Mouse (Mus musculus): ENCODE measurements around the gene Heatr1. TPM values are rescaled to one million over a fixed set of nuclear protein-coding genes. Genes with fewer than 3 reads are reported as not detected.

The Heatr1 gene
- total RNA-seq, 2 experiments from 2014 or later: 13.5 to 14.0 TPM

- peak overlapping the region; percentile 85 for H3K27ac ChIP-seq
- intact Hi-C loops (cut with DNase I): no loop called here
- no peak for TF ChIP-seq CTCF (IDR thresholded peaks at IDR 0.05)
These were observed 744 bp downstream of the Heatr1 start for GRCm38 (mm10) chr13:12395571-12395970.

GRCm38 (mm10) chr13:12408343-12409066 lies 13.7 kb downstream of the Heatr1 start:
- TF ChIP-seq CTCF (IDR thresholded peaks at IDR 0.05): no peak
- intact Hi-C loops (cut with DNase I): no loop called here
- no peak for DNase-seq
- H3K4me3 ChIP-seq: no peak overlapping the region
- peak overlapping the region; percentile 12; the same call in 1 of the 2 replicates for H3K27ac ChIP-seq

More at GRCm38 (mm10) chr13:12395571-12395970, 744 bp downstream of the Heatr1 start:
- H3K4me3 ChIP-seq: peak overlapping the region; percentile 100
- DNase-seq: no peak

DNA sequence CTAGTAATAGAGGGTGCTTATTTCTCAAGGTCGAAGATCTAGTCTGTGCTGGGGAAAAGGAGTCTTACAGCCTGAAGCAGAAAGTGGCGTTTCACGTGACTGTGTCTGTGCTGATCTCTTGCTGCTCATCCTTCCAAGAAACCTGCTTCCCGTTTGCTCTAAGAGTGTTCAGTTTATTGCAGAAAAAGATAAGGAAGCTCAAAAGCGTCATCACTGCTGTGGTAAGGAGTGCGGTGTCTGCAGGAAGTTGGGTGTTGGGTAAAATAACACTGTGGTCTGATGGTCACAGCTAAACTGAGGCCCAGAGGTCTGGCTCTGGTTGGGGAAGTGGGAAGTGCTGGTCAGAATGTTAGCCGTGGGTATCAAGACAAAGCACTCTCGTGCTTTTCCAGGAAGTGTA lies 17.2 kb downstream of the Heatr1 start:
- no peak for DNase-seq
- Histone ChIP-seq H3K4me3 (no peak overlapping the region), H3K27ac (no peak overlapping the region)
- no peak for TF ChIP-seq CTCF (IDR thresholded peaks at IDR 0.05)
- intact Hi-C loops (cut with DNase I): no loop called here

GRCm38 (mm10) chr13:12420596-12420995 lies 25.8 kb downstream of the Heatr1 start:
- no peak overlapping the region for H3K4me3 ChIP-seq
- intact Hi-C loops (cut with DNase I): no loop called here
- TF ChIP-seq CTCF (IDR thresholded peaks at IDR 0.05): no peak
- DNase-seq: no peak
- H3K27ac ChIP-seq: no peak overlapping the region

DNA sequence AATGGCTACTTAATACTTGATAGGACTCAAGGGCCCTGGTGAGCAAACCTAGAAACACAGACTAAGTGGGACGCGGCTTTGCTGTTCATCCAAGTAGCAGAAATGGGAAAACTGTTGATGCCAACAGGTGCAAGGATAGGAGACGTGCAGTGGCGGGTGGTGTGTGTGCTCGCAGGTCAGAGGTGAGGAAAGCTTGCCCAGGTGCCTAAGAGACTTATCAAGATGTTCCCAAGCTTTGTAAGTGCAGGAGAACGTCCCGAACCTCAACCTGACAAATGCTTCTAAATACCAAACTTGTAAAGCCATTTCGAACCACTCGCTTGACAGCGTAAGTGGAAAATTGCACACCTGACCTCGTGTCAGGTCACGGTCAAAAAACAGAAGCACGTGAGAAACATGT lies 33.7 kb downstream of the Heatr1 start:
- Histone ChIP-seq H3K27ac (no peak overlapping the region), H3K4me3 (no peak overlapping the region)
- no peak for DNase-seq
- intact Hi-C loops (cut with DNase I): no loop called here
- TF ChIP-seq CTCF (IDR thresholded peaks at IDR 0.05): no peak

- Histone ChIP-seq H3K4me3 (no peak overlapping the region), H3K27ac (no peak overlapping the region)
- DNase-seq: no peak
- TF ChIP-seq CTCF (IDR thresholded peaks at IDR 0.05): no peak
- intact Hi-C loops (cut with DNase I): no loop called here
These were observed 39.0 kb downstream of the Heatr1 start for GRCm38 (mm10) chr13:12433843-12434242.

DNA sequence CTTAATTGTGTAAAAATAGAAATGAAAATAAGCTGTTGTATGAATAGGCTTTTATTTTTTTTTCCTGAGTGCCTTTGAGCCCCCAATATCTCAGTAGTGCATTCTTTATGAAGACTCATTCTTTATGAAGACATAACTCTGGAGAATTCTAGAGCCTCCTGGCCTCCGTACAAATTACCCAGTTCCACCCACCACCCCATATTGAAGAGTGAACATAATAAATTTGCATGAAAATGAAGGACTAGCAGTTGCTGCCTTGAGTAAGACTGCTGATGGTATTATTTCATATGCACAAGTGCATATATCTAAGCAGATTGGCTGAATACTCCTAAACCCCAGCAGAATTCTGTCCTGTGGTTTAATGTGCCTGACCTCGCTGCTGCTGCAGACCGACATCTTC lies 44.8 kb downstream of the Heatr1 start:
- Histone ChIP-seq H3K4me3 (no peak overlapping the region), H3K27ac (no peak overlapping the region)
- intact Hi-C loops (cut with DNase I): loop anchor here (5.0 kb wide), 1 partner anchor 37 kb away; no protein-coding TSS in a partner anchor
- TF ChIP-seq CTCF (IDR thresholded peaks at IDR 0.05): no peak
- no peak for DNase-seq

DNA sequence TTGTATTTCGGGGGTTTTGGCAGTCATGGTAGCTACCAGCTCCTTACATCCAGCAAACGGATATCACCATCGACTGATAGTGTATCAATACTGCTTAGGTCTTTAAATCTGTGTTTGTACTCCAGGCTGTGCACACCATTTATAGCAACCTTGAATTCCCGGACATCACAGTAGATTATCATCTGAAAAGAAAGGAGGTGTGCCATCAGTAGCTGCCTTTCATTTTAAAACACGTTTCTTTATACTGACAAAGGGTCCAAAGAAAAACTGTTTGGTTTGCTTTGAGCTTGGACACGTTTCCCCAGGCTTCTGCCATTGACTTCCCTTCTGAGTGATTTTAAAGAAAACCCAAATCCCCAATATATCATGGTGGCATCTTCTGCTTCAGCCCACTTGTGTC lies 46.0 kb downstream of the Heatr1 start:
- Histone ChIP-seq H3K27ac (no peak overlapping the region), H3K4me3 (no peak overlapping the region)
- no peak for TF ChIP-seq CTCF (IDR thresholded peaks at IDR 0.05)
- intact Hi-C loops (cut with DNase I): no loop called here
- no peak for DNase-seq

DNA sequence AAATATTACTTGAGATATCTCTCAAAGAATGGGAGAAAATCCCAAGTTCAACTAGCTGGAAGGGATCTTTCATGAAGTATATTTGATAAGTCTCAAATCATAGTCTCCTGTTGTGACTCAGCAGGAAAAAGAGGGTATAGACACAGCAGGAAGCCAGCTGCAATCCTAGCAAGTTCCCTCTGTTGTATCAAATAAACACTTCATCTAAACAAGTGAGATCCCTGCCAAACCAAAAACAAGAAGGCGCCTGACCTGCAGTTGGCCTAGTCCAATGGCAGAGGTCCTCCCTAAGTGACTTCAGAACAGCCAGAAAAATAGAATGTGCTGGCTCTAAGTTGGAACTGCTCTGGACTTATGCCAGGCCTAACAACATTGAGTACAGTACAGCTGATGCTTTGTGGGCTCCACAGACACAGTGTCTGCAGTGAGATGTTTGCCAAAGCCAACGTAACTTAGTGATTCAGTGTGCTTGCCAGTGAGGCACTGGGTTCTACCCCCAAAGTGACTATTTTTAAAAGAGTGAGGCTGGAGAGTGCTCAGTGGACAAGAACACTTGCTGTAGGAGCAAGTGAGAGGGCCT lies 47.3 kb downstream of the Heatr1 start:
- no peak for TF ChIP-seq CTCF (IDR thresholded peaks at IDR 0.05)

DNA sequence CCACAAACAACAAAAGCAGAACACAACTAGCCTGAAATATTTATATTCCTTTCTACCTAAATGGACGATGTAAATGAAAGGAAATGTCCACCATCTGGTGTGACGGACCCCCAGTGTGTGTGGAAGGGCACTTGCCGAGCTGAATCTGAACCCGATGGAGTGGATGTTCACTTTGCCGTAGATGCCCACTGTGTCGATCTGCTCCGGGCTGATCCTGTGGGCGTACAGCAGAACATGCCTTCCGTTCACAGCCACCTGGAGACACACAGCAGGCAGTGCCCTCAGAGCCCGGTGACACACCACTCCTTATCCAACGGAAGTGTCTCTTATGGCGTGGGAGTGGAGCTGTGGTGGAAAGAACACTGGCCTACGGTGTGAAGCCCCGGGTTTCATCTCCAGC lies 58.3 kb downstream of the Heatr1 start:
- intact Hi-C loops (cut with DNase I): no loop called here

More for the DNA sequence above, 47.3 kb downstream of the Heatr1 start:
- DNase-seq: no peak
- Histone ChIP-seq H3K27ac (no peak overlapping the region; the same call in 1 of the 2 replicates), H3K4me3 (no peak overlapping the region)
- intact Hi-C loops (cut with DNase I): no loop called here

DNA sequence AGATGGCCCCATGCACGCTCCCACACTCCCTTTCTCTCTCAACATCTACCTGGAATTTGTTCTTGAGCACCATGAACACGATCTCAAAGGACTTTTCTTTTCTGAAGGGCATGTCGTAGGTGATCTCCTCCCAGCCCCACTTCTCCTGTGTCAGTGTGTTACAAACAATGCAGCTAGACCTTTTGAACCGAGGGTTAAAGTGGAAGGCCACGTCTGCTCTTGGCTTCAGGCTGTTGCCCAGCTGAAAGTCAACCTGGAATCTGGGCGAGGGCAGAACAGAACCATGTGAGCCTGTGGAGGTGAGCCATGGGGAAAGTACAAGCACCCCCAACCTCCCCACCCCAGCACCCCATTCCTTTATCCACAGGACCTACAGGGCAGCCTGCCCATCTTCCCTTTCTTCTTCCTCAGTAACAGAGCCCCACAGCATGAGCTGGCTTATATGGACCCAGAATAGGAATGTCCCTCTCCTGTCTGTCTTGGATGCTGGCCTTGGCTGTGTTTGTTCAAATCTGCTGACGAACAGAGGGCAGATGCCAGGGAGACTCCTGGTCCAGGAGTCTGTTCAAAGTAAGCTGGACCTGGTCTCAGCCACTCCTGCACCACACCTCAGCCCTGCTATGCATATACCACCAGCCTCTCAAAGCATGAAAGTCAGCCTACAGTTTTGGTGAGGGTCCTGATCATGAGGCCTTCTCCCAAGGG lies 60.0 kb downstream of the Heatr1 start:
- TF ChIP-seq CTCF (IDR thresholded peaks at IDR 0.05): no peak
- no peak overlapping the region for H3K4me3 ChIP-seq
- no peak overlapping the region for H3K27ac ChIP-seq
- intact Hi-C loops (cut with DNase I): no loop called here
- no peak for DNase-seq

More for the DNA sequence above, 58.3 kb downstream of the Heatr1 start:
- DNase-seq: no peak
- no peak for TF ChIP-seq CTCF (IDR thresholded peaks at IDR 0.05)
- Histone ChIP-seq H3K4me3 (no peak overlapping the region), H3K27ac (no peak overlapping the region)

DNA sequence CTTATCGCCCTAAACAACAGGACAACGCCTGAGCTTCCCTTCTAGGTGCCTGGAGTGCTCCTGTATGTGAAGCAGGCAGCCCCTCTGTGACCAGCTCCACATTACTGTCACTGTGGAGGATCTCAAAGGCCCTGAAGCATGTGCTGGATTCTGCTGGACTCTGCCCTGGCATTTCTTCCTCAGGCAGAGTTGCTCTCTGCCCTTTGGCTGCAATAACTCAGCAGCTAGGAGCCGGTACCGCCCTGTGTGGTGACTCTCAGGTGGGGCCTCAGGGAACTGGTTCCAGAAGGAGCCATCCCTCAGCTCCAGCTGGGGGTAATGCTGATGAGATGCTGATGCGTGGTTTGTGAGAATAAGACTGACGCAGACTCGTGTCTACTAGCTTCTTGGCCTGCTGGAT lies 61.9 kb downstream of the Heatr1 start:
- no peak for DNase-seq
- no peak overlapping the region for H3K27ac ChIP-seq
- TF ChIP-seq CTCF (IDR thresholded peaks at IDR 0.05): no peak
- H3K4me3 ChIP-seq: no peak overlapping the region
- intact Hi-C loops (cut with DNase I): no loop called here

GRCm38 (mm10) chr13:12460443-12460842 lies 65.6 kb downstream of the Heatr1 start:
- intact Hi-C loops (cut with DNase I): loop anchor here (5.0 kb wide), 1 partner anchor 107 kb away; the partner anchor contains the start of gene Ero1lb
- H3K27ac ChIP-seq: peak overlapping the region; percentile 93
- DNase-seq: peak; percentile 43
- peak overlapping the region; percentile 99 for H3K4me3 ChIP-seq
- 0 out of 2 replicates have a peak, but pooled peaks have one; percentile 3 for TF ChIP-seq CTCF (IDR thresholded peaks at IDR 0.05)

Data from gastrocnemius, adult 2 months (tissue).